Mouse (Mus musculus) brain, embryonic 14.5 days (tissue): ENCODE data around the gene Irgq.

Experiments used
- CTCF ChIP-seq: fragments of 200-500 bp; IDR thresholded peaks from 2 replicates; pipeline ENCODE4 v1.5.1; 2012; ENCODE audit warnings: inconsistent platforms, mild to moderate bottlenecking, moderate library complexity, borderline replicate concordance; ENCODE audit not compliant: insufficient read depth, insufficient read length; ENCODE audit errors: extremely low read depth
- POLR2A ChIP-seq: fragments of 200-500 bp; IDR thresholded peaks from 2 replicates; pipeline ENCODE4 v1.6.1; 2012; ENCODE audit warnings: mild to moderate bottlenecking, inconsistent platforms, borderline replicate concordance; ENCODE audit not compliant: poor library complexity, insufficient read depth, insufficient read length, severe bottlenecking; ENCODE audit errors: extremely low read depth

GRCm38 (mm10) chr7:24485481-24485880 lies 45.0 kb upstream of the Irgq start:
- TF ChIP-seq CTCF = no peak
- TF ChIP-seq POLR2A = no peak
